Mouse (Mus musculus): ENCODE data around the gene Tes3-ps.

DNA sequence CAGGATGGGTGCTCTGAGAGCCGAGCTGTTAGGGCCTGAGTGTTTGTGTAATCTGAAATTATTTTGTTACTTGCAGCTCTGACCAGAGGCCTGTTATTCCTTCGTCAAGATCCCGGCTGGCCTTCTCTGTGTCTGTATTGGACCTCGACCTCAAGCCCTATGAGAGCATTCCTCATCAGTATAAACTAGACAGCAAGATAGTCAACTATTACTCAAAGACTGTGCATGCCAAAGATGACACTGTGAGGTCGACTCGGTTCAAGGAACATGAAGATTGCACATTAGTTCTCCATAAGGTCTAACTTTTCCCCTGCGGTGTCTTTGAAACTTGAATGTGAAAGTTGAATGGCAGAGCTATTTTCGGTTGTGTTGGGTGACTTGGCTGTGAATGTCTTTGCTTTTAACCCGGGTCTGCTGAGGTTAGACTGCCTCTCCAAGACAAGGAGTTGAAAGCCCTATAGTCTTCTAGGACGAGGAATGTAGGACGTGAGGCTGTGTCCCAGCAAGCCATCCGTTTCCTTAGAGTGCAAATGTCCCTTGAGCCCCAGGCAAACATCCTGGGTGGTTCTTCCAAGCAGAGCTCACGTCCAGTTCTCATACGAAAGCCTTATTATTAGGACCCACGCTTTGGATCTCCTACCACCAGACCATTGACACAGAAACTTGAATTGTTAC, 31.5 kb upstream of the Tes3-ps start:
- TF ChIP-seq POLR2A (IDR thresholded peaks at IDR 0.05; ENCODE audit: control insufficient read depth, extremely low read depth, insufficient read depth, low read length, poor library complexity) (no peak), CTCF (IDR thresholded peaks at IDR 0.05; ENCODE audit: borderline replicate concordance, control insufficient read depth, extremely low read depth, insufficient read depth, low read length, poor library complexity) (no peak)

All from thymus, adult 2 months (tissue).